Mouse (Mus musculus): Measurements from ENCODE around the gene Sbno2.

Sbno2 gene

DNA sequence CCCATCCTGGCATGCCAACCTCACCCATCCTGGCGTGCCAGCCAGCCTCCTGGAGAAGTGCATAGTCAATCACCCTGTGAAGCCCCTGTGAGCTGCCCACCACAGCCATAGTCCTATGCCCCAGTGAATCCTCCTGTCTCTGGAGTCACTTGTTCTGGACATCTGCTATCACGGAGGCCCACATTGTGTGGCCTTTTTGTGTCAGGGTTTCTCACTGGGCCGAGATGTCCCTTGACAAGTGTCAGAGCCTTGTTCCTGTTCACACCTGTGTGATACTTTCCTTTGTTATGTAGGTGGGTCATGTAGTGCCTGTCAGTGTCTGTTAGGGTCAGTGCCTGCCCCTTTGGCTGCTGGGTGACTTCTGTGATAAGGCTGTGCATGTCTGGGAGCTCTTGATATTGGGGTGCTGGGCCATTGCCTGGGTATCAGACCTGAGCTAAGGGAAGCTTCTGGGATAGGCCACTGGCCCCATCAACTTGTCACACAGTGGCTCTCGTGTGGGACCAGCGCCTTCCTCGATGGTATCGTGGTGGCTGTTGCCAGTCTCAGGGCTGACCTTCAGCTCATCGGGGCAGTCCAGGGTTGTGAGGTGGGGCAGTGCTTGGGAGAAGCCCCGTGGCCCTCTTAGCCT is 18.7 kb upstream of the Sbno2 start:
- DNase-seq (ENCODE audit: low spot score in 2 of 2) = no peak

DNA sequence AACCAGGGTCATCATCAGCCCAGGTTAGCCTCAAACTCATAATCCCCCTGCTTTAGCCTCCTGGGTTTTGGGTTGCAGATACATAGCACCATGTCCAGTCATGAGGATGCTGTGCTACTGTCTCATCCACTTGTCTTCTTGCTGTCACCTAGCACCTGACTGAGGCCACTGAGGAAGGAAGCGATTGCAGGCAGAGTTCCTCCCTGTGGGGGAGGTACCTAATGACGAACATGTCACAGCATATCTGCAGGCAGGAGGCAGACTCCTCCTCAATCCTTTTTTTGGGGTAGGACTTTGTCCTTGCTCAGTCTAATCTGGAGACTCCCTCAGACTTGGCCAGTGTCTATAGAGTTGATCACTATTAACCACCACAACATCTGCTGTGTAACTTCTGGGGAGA is 16.3 kb upstream of the Sbno2 start:
- no peak for DNase-seq (ENCODE audit: low spot score in 2 of 2)

DNA sequence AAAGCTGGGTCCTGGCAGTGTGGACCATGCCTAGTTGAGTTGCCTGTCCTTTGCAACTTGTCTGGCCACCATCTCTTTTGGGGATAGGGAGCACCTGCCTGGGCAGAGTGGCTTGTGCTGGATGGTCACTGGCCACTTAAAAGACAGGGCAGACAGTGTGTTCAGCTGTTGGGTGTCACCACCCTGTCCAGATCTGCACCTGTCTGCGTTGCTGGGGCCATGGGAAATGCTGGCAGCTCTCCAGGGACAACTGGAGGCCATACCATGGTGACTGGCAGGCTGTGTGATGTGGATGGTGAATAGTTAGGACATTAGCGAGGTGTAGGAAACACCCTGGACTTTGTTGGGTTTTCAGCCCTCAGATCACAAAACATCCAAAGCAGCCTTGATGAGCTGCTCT is 14.8 kb upstream of the Sbno2 start:
- no peak for DNase-seq (ENCODE audit: low spot score in 2 of 2)

DNA sequence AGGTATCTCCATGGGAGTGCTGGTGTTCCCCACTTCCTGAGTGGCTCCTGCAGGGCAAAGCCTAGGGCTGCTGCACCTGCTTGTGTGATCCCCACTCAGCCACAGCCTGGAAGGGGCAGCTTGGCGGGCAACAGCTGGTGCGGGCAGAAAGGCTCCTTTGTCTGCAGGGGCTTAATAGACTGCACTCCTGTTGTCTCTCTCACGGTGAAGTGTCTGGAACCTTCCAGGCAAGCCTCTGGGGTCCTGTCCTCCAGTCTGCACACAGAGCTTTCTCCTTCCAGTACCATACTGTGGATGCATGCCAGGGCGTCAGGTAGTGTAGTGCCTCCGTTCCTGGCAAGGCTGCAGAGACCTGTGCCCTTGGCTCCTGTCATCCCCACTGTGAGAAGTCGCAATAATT is 13.2 kb upstream of the Sbno2 start:
- no peak for DNase-seq (ENCODE audit: low spot score in 2 of 2)

DNA sequence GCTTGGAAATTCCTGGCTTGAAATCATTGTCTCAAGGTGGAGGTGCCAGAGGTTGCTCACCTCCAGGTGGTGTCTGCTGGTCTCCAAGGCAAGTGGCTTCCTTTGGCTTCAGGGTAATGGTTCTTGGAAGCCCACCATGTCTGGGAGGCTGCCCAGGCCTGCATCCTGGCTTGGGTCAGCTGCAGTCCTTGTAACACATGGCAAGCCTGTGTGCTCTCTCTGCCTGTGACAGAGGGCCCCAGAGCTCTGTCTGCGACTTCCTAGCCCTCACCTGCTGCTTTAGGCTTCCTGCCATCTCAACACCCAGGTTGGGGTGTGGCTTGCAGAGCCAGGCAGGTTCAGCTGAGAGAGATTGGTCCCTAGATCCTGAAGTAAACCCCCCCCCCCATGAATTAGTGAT is 12.4 kb upstream of the Sbno2 start:
- DNase-seq (ENCODE audit: low spot score in 2 of 2) = no peak

DNA sequence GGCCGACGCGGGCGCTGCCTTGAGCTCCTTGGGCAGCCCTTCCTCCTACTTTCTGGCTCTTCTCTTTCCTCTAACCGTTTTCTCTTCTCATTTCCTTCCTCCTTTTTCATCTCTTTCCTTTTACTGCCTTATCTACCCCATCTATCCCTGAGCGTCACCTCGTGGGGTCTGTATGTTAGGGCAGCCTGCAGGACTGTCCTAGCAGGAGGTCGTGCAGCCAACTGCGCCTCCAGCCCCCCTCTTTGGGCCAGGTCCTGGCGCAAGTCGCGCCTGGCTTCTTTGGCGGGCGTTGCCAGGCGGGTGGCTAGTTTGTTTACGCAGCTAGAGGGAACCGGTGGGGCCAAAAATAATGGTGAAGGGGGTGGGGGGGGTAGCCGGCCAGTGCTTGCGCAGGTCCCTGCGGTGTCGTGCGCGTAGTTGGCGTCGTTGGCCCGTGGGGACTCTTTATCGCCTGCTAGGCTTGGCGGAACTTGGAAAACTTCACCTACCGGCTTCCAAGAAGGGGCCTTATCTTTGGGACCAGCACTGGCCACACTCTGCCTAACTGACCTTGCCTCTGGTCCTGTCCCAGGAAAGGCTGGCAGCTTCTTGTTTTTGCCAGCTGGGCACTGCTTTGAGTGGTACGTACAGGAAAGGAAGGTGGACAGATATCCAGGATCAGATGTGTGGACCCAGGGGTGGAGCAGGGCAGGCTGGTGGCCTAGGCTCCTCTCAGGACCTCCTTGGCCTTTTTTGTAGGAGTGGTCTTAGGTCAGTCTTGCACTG is 11.7 kb upstream of the Sbno2 start:
- peak; percentile 55 to 72 for DNase-seq (ENCODE audit: low spot score in 2 of 2)

DNA sequence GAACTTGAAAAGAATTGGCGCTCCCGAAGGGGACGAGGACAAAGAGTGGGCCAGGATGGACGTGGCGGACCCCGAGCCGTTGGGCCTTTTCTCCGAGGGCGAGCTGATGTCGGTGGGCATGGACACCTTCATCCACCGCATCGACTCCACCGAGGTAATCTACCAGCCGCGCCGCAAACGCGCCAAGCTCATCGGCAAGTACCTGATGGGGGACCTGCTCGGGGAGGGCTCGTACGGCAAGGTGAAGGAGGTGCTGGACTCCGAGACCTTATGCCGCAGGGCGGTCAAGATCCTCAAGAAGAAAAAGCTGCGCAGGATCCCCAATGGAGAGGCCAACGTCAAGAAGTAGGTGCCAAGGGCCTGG is 11.2 kb upstream of the Sbno2 start:
- peak in 1 of 2 experiments; percentile 24 for DNase-seq (ENCODE audit: low spot score in 2 of 2)

DNA sequence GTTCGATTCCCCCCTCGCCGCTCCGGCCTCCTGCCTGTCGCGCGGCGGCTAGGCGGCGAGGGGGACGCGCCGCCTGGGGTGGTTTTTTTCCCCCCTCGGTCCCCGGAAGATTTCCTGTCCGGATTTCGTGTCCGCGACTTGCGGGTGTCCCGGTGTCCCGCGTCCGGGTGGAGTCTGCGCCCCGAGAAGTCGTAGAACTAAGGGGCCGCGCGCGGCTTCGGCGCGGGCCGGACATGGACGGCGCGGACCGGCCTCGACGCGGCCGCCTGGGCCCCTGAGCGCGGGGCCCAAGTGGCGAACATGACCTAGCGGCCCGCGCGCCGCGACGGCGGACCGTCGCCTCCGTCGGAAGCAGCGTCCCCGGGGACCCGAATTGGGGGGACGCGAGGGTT is 10.6 kb upstream of the Sbno2 start:
- no peak for DNase-seq (ENCODE audit: low spot score in 2 of 2)

DNA sequence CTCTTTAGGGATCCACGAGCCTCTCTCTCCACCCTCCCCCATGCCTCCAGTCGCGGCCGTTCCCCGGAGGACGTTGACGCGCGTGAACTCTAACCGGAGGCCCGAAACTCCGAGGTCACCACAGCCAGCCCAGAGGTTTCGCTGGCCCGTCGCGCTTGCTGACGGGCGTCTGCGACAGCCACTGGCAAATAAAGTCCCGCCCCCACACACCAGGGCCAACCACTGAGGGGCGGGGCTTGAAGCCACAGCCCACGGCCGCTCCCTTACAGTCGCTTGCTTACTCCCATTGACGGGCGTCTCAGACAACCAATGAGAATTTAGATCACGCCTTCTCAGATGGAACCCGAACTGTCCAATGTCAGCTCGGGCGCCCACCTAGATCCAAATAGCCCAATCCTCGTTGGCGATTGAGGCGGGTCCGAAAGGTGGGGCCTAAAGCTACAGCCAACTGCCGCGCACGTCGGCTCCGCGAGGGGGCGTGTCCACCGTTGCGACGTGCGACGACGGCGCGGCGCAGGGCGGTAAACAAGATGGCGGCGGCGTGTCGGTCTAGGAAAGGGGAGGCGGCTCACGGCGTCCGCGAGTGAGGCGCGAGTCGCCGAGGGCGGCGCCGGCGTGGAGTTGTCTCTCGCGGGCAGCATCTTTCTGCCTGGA is 10.0 kb upstream of the Sbno2 start, which contains the start of gene Stk11:
Gene Stk11, plus strand, starts transcription at position 514 of the 654 bp plus-strand sequence.
- DNase-seq (ENCODE audit: low spot score in 2 of 2) = peak; percentile 98 to 99

DNA sequence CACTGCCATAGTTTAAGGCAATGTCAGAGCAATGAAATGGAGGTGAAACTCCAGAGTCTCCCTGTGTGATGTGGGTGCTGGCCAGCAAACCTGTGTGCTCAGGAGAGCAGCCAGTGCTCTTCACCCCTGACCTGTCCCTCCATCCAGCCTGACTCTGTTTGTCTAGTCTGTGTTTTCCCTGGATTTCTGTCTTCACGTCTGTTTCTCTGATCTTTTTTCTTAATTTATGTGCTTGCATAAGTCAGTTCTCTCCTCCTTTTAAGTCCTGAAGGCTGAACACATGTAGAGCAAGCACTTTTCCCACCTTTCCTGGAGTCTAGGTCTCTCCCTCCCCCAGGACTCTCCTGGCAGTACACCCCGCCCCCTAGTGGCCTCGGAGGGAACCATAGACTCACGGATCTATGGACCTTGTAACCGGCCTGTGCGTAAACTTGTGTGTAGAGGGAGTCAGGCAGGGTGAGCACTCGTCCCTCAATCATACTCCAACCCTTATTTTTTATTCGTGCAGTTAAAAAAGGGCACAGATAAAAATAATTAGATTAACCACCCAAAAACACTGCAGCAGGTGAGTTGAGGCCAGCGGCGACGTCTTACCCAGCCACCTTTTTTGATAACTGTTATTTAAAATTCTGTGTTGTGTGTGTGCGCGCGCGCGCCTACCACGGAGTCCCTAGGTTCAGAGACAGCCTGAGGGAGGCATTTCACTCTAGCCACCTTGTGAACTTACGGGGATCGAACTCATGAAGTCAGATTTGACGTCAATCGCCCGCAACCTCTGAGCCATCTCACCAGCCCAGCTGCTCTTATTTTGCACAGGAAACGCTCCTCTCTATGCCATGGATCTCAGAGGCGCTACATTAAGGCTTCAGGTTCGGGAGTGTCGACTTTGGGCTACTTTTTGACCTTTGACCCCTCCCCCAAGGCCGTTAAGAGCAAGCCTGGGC is 9.2 kb upstream of the Sbno2 start:
- DNase-seq (ENCODE audit: low spot score in 2 of 2) = peak; percentile 84 to 87

DNA sequence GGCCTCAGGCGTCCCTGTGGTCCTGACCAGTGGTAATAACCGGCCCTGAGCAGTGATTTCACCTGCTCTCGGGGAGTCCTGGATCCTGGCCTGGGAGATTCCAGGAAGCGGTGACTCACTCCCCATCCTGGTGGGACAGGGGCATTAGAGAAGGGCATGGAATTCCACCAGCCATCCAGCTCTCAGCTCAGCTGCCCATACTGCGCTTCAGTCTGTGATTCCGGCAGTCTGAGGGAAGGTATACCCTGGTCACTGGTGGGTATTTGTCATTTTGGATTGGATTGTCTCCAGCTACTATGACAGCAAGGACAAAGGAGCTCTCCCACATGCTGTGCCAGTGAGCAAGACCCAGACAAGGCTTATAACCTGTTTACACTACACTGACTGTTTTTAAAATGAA is 2.3 kb upstream of the Sbno2 start:
- DNase-seq (ENCODE audit: low spot score in 2 of 2) = no peak

DNA sequence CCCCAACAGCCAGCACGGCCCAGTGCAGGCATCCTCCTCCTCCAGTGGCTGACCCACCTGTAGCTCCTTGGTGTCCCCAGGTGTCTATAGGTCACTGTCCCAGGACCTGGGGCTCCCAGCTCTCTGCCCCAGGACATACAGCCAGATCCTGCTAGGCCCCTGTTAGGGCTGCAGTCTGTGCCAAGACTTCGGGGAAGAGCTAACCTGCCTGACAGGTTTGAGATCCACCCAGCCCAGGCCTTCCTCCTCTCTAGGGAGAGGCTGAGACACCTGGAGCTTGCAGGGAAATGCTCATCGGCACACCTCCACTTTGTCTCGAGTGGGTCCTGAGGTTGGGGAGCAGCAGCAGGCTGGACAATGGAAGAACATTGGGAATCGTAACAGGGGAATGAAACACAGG is 555 bp upstream of the Sbno2 start:
- DNase-seq (ENCODE audit: low spot score in 2 of 2) = no peak

DNA sequence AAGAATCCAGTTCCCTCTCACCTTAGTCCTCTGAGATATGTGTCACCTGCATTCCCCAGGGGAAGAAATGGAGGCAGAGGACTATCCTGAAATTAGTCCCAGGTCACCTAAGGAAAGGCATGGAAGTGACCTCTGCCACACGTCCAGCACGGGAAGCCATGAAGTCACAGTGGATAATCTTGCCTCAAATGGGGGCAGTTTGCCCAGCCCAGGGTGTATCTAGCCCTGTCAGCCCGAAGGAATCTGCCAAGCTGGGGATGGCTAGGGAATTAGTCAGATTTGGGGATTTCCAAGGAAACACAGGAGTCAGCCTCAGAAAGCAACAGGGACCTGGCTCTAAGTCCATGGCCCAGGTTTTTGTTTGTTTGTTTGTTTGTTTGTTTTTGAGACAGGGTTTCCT is 1.2 kb downstream of the Sbno2 start:
- DNase-seq (ENCODE audit: low spot score in 2 of 2) = no peak

DNA sequence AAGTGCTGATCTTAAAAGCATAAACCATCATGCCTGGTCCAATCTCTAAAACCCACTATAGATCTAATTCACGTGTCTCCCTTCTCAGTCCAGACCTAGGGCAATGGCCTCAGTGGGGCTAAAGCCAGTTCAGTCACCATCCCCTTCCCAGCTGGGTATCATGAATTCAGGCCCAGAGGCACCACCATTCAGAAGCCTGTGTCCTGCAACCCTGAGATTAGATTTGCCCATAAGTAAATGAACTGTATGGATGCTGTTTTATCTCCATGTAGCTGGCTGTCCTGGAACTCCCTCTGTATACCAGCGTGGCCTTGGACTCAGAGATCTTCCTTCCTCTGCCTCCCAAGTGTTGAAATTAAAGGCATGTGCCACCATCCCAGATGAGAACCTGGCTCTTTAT is 2.3 kb downstream of the Sbno2 start:
- DNase-seq (ENCODE audit: low spot score in 2 of 2) = no peak

DNA sequence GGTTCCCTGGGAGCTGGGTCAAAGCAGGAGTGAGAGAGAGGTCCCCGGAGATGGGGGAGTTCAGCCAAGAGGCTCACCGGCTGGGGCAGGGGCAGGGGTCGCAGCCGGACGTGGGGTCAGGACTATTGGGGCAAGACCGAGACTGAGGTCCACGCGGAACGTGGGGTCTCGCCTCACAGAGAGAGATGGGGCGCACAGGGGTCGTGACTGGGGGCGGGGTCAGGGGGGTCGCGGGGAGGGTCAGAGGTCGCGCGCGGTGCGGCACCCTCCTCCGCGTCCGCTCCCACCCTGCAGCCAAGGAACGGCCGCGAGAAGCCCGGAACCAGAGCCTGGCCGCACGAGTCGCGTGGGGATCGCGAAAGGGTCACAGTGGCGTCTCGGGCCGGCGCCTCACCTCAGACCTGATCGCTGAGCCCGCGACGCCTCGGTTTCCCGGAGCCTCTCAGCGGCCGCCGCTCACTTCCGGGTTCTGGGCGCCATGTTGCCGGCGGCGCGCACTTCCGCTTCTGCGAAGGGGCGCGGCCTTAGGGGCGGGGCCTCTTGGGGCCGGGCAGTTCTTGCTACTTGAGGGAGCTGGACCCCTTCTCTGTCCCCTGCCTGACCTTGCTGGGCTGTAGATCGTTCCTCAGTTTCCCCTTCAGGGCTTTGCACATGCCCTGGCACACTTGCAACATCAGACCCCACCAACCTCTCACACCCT is 3.0 kb downstream of the Sbno2 start:
- peak; percentile 86 to 88 for DNase-seq (ENCODE audit: low spot score in 2 of 2)

DNA sequence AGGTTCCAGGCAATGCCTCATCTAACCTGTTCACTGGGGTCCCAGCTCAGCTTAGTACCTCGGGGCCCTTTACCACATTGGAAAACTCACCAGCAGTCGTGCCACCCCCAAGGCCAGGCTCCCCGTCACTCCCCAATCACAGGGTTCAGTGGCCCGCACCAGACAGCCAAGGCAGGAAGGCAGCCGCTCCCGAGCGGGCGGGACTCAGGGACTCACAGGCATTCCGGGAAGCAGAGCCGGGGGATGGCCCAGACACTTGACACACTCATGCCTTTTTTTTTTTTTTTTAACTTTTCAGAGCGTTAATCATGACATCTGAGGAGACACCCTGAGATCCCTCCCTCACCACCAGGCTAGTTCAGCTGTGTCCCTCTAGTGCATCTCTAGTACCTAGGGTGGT is 4.4 kb downstream of the Sbno2 start:
- no peak for DNase-seq (ENCODE audit: low spot score in 2 of 2)

DNA sequence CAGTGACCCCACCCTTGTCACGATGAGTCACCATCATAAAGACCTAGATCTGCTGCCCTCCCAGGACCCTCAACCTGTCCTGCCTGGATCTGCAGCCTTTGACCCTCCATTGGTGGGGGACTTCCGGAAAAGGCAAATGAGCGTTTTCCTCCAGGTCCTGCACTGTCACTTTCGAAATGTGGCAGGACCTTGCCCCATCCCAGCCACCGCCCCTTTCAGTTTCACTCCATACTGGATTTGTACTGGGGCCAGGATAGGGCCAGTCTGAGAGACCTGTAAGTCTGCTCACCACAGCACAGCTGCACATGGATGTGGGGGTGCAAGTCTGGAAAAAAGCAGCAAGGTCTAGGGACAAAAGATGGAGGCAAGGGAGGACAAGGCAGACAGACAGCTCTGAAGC is 6.7 kb downstream of the Sbno2 start:
- no peak for DNase-seq (ENCODE audit: low spot score in 2 of 2)

DNA sequence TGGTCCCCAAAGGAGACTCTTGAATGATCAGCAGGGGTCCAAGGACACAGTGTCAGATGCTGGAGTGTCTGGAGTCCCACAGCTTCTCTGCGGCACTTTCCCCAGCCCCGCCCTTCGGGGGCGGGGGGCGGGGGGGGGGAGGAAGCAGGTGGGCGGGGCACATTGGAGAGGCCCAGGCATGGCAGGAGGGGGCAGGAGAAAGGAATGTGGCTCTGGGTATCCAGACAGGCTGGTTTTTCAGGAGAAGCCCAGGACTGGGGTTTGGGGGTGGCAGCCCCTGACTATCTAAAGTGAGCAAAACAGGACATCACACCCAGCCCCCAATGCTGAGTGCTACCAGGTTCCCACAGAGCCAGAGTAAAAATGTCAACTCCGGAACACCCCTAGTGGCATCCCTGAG is 8.1 kb downstream of the Sbno2 start:
- DNase-seq (ENCODE audit: low spot score in 2 of 2) = no peak

DNA sequence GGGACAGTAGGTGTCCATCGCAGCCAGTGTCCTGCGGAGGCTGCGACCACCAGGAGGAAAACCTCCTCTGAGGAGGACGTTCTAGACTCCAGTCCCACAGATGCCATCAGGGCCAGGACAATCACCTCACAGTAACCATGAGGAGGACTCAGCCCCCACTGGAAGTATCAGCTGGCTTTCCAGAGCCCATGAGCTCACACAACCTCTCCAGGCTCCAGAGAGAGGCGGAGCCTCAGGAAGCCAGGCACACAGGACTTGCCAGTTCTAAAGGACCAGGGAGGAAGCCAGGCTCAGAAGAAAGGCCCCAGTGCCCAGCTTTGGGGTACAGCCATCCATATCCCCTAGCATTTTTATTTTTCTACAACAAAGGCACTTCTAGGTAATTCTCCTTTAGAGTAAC is 9.8 kb downstream of the Sbno2 start:
- no peak for DNase-seq (ENCODE audit: low spot score in 2 of 2)

DNA sequence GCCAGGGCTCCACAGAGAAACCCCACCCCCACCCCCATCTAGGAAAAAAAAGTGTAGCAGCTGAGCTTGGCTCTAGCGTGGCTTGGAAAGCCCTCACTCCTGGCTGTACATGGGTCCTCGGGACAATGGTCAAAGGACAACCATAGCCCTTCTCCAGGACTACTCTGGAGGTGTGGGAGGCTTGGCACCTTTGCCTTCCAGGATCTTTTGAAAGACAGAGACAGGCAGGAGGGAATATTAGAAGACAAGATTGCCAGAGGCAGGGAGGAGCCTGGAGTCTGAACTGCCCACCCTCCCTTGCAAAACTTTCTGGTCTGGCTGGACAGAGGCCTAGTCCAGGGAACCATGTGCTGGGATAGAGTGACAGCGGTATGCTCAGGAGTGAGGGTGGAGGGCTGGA is 10.7 kb downstream of the Sbno2 start:
- DNase-seq (ENCODE audit: low spot score in 2 of 2) = no peak

DNA sequence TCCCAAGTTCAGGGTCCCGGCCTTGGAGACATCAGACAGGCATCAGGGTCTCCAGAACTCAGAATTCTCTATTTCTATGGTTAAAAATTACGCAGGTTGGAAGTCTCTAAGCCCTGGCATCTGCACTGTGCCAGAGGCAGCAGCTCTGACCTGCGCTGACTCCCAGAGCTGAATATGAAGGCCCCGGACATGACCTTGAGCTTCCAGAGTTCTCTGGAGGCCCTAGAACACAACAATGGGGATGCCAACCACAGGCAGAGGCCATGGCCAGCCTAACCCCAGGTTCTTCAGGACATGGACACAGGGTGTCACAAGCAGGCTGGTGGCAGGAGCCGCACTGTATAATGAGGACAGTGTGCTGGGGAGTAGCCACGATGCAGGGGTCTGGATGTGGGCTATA is 11.3 kb downstream of the Sbno2 start:
- no peak for DNase-seq (ENCODE audit: low spot score in 2 of 2)
